Mouse (Mus musculus): ENCODE results near the gene Psmb3. TPM values are rescaled to one million over a fixed set of nuclear protein-coding genes. Genes with fewer than 3 reads are reported as not detected.
A peak's percentile ranks its signal among the peaks of the same experiment; 100 is the strongest.

Gene Psmb3
- polyA plus RNA-seq, 1 experiment = 330 TPM

GRCm38 (mm10) chr11:97695712-97696401 is 7.3 kb upstream of the Psmb3 start:
- 60% methylated on average over 9 of the region's 9 CpGs for WGBS
- Histone ChIP-seq H3K4me1 (ENCODE audit: control insufficient read depth, insufficient read depth, insufficient read length, low read length) (peaks cover 5% of the 10 kb centered on the region), H3K4me3 (ENCODE audit: low read depth, low read length) (no peak overlapping the region), H3K36me3 (ENCODE audit: control insufficient read depth, insufficient read depth, low read length) (peaks cover 10% of the 10 kb centered on the region), H3K27me3 (ENCODE audit: control insufficient read depth, insufficient read depth, low read length) (no peaks in the 10 kb centered on the region), H3K27ac (ENCODE audit: insufficient read depth, low read depth, low read length) (no peak overlapping the region)
- TF ChIP-seq POLR2A (IDR thresholded peaks at IDR 0.05; ENCODE audit: low read depth, low read length) (no peak), CTCF (IDR thresholded peaks at IDR 0.05; ENCODE audit: extremely low read depth, insufficient read length, insufficient replicate concordance, low read depth, low read length) (no peak)

- H3K27me3 ChIP-seq (ENCODE audit: control insufficient read depth, insufficient read depth, low read length) = no peaks in the 10 kb centered on the region
- no peak overlapping the region for H3K4me3 ChIP-seq (ENCODE audit: low read depth, low read length)
- no peak overlapping the region for H3K27ac ChIP-seq (ENCODE audit: insufficient read depth, low read depth, low read length)
- TF ChIP-seq CTCF (IDR thresholded peaks at IDR 0.05; ENCODE audit: extremely low read depth, insufficient read length, insufficient replicate concordance, low read depth, low read length) = no peak
- no peak for TF ChIP-seq POLR2A (IDR thresholded peaks at IDR 0.05; ENCODE audit: low read depth, low read length)
- H3K4me1 ChIP-seq (ENCODE audit: control insufficient read depth, insufficient read depth, insufficient read length, low read length) = peaks cover 5% of the 10 kb centered on the region
- WGBS = 80% methylated on average over 8 of the region's 8 CpGs
- H3K36me3 ChIP-seq (ENCODE audit: control insufficient read depth, insufficient read depth, low read length) = peaks cover 5% of the 10 kb centered on the region; the same call in 1 of the 2 replicates
Measured at GRCm38 (mm10) chr11:97696669-97697068, 6.5 kb upstream of the Psmb3 start.

- no peak overlapping the region for H3K4me3 ChIP-seq (ENCODE audit: low read depth, low read length)
- H3K4me1 ChIP-seq (ENCODE audit: control insufficient read depth, insufficient read depth, insufficient read length, low read length) = peaks cover 5% of the 10 kb centered on the region
- 69% methylated on average over 11 of the region's 11 CpGs for WGBS
- no peaks in the 10 kb centered on the region for H3K27me3 ChIP-seq (ENCODE audit: control insufficient read depth, insufficient read depth, low read length)
- no peaks in the 10 kb centered on the region; the same call in 1 of the 2 replicates for H3K36me3 ChIP-seq (ENCODE audit: control insufficient read depth, insufficient read depth, low read length)
- H3K27ac ChIP-seq (ENCODE audit: insufficient read depth, low read depth, low read length) = no peak overlapping the region
- TF ChIP-seq POLR2A (IDR thresholded peaks at IDR 0.05; ENCODE audit: low read depth, low read length) (no peak), CTCF (IDR thresholded peaks at IDR 0.05; ENCODE audit: extremely low read depth, insufficient read length, insufficient replicate concordance, low read depth, low read length) (no peak)
Measured at GRCm38 (mm10) chr11:97697199-97697890, 5.9 kb upstream of the Psmb3 start.

GRCm38 (mm10) chr11:97697891-97698529 is 5.2 kb upstream of the Psmb3 start:
- Histone ChIP-seq H3K4me3 (ENCODE audit: low read depth, low read length) (peak overlapping the region; percentile 84), H3K27ac (ENCODE audit: insufficient read depth, low read depth, low read length) (no peak overlapping the region), H3K4me1 (ENCODE audit: control insufficient read depth, insufficient read depth, insufficient read length, low read length) (peaks cover 5% of the 10 kb centered on the region), H3K27me3 (ENCODE audit: control insufficient read depth, insufficient read depth, low read length) (no peaks in the 10 kb centered on the region), H3K36me3 (ENCODE audit: control insufficient read depth, insufficient read depth, low read length) (no peaks in the 10 kb centered on the region)
- TF ChIP-seq CTCF (IDR thresholded peaks at IDR 0.05; ENCODE audit: extremely low read depth, insufficient read length, insufficient replicate concordance, low read depth, low read length) (no peak), POLR2A (IDR thresholded peaks at IDR 0.05; ENCODE audit: low read depth, low read length) (no peak)
- WGBS = 33% methylated on average over 14 of the region's 14 CpGs

- 2% methylated on average over 63 of the region's 63 CpGs for WGBS
- TF ChIP-seq POLR2A (IDR thresholded peaks at IDR 0.05; ENCODE audit: low read depth, low read length) (no peak), CTCF (IDR thresholded peaks at IDR 0.05; ENCODE audit: extremely low read depth, insufficient read length, insufficient replicate concordance, low read depth, low read length) (0 out of 2 replicates have a peak, but pooled peaks have one; percentile 16)
- Histone ChIP-seq H3K4me1 (ENCODE audit: control insufficient read depth, insufficient read depth, insufficient read length, low read length) (peaks cover 5% of the 10 kb centered on the region), H3K36me3 (ENCODE audit: control insufficient read depth, insufficient read depth, low read length) (no peaks in the 10 kb centered on the region), H3K27me3 (ENCODE audit: control insufficient read depth, insufficient read depth, low read length) (no peaks in the 10 kb centered on the region), H3K27ac (ENCODE audit: insufficient read depth, low read depth, low read length) (no peak overlapping the region), H3K4me3 (ENCODE audit: low read depth, low read length) (peak overlapping the region; percentile 84)
Measured at GRCm38 (mm10) chr11:97698741-97699611, 4.2 kb upstream of the Psmb3 start.

GRCm38 (mm10) chr11:97699626-97700002 is 3.6 kb upstream of the Psmb3 start:
- H3K4me1 ChIP-seq (ENCODE audit: control insufficient read depth, insufficient read depth, insufficient read length, low read length) = peaks cover 9% of the 10 kb centered on the region
- H3K36me3 ChIP-seq (ENCODE audit: control insufficient read depth, insufficient read depth, low read length) = no peaks in the 10 kb centered on the region
- peak overlapping the region; percentile 94 for H3K27ac ChIP-seq (ENCODE audit: insufficient read depth, low read depth, low read length)
- TF ChIP-seq POLR2A (IDR thresholded peaks at IDR 0.05; ENCODE audit: low read depth, low read length) (peak; percentile 41; the same call in 1 of the 2 replicates), CTCF (IDR thresholded peaks at IDR 0.05; ENCODE audit: extremely low read depth, insufficient read length, insufficient replicate concordance, low read depth, low read length) (no peak)
- H3K27me3 ChIP-seq (ENCODE audit: control insufficient read depth, insufficient read depth, low read length) = no peaks in the 10 kb centered on the region
- H3K4me3 ChIP-seq (ENCODE audit: low read depth, low read length) = peak overlapping the region; percentile 84
- WGBS = 3% methylated on average over 8 of the region's 9 CpGs
